Mouse (Mus musculus) ES-CJ7 (cell line): ENCODE measurements around the gene Kcnb1.
A peak's percentile ranks its signal among the peaks of the same experiment; 100 is the strongest.

Experiments
- DNase-seq: peaks from one replicate; pipeline ENCODE4 v3.0.0; 2011; ENCODE audit warnings: low read depth, low spot score

Gene Kcnb1

DNA sequence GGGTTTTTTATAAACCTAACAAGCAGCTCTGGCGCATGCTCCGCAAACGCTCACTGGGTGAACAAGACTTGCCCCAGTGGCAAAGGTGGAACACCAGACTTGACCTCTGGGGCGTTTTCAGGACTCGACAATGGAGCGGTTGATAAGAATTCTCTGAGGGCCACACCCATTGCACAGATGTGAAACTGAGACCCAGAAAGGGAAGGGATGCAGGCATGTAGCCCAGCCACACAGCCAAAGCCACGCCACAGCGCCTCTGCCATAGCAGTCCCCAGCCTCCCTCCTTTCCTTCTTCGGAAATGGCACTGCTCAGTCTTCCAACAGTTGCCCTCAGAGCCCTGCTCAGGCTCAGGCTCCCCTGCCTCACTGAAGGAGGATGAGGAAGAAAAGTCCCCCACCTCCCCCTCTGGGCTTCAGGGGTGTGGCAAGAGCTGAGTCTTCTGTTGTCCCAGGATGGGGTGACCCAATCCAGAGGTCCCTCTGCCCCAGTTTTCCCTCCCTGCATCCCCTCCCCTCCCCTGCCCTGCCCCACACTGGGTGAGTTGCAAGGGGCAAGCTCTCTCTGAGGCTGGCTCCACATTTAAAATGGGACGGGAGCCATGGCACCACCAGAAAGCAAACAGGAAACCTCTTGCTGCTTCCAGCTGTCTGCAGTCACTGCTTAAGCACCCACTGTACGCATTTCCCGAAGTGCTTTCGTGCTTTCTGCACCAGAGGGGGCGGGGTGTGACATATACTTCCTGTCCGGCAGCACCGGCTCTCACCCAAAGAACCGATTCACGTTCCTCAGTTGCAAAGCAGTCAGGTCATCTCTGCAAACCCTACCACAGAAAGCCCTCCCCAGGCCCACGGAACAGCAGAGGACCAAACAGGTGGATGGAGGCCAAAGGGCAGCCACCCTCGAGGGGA, 61.0 kb downstream of the Kcnb1 start:
- DNase-seq: peak; percentile 64

DNA sequence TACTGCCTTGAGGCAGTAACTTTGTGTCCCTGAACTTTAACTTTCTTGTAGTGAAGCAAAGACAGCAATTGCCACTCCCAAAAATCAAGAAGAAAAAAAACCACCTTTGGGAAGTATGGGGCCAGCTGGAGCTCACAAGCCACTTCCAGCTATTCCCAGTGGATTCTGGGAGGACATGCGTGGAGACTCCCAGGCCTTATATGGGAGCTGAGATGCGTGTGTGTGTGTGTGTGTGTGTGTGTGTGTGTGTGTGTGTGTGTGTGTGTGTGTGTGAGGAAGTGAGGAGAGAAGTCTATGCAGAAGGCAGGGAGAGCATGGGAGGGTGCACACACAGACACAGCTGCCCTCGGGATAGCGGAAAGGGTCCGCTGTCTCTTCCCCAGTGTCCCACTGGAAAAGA, 62.6 kb downstream of the Kcnb1 start:
- DNase-seq: no peak

- no peak for DNase-seq
These were observed 64.2 kb downstream of the Kcnb1 start for GRCm38 (mm10) chr2:167125781-167126180.

- DNase-seq: no peak
These were observed 66.0 kb downstream of the Kcnb1 start for GRCm38 (mm10) chr2:167123936-167124335.

DNA sequence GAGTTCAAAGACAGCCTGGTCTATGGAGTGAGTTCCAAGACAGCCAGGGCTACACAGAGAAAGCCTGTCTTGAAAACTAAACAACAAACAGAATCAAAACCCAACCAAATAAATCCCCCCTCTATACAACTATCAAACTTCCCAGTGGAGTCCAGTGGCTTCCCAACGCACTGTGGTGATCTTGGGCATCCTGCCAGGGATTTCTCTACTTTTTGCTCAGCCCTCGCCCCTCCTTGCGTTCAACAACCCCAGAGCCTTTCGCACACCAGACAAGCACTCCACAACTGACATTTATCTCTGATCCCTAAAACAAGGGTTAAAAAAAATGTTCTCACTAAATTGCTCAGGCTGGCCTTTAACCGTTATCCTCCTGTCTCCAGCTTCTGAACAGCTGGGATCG, 67.2 kb downstream of the Kcnb1 start:
- DNase-seq: no peak

DNA sequence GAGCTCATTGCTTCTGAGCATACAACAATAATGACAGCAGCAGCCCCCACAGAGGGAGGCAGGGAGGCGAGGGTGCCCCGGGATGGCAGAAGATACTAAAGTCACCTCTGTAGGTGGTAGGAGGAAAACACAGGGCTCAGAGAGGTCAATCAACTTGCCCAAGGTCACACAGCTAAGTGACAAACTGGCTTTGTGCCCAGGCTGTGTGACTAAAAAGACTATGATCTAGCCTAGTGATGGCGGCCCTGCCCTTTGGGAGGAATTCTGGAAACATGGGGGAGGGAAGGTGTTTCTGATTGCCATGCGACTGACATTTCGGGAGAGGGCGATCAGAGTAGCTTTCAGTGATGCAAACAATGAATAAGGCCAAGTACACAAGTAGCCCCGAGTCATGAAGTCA, 68.0 kb downstream of the Kcnb1 start:
- DNase-seq: no peak

DNA sequence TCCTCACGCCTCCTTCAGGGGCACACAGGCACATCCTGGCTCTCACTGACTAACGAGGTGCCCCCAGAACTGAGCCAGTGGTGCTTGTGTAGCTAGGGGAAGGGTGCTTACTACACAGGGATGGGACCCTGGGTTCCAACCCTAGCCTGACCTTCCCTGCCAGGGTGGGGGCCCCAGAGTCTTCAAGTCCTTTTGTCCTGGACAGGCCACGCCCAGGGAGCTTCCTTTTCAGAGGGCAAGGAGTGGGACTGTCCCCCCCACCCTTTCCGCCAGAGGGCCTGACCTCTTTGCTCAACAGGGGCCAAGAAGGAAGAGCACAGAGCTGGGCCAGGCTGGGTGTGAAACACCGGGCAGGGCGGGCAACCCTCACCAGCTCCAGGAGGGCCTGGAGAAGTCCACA, 68.7 kb downstream of the Kcnb1 start:
- no peak for DNase-seq

- DNase-seq: no peak
These were observed 69.6 kb downstream of the Kcnb1 start for GRCm38 (mm10) chr2:167120186-167120830.

- DNase-seq: no peak
These were observed 71.9 kb downstream of the Kcnb1 start for GRCm38 (mm10) chr2:167118046-167118445.

DNA sequence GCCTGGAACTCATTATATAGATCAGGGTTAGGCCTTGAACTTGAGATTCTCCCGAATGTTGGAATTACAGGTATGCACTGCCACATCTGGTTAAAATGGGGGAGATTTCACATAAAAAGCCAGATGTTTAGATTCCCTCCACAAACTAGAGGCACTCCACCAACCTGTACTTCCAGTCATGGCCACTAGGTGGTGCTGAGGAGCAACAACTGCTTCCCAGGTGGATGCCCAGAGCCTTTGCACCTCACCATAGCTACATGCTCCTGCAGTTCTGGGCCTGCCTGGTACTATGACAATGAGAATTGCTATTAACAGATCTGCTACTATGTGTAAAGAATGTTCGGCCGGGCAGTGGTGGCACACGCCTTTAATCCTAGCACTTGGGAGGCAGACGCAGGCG, 77.2 kb downstream of the Kcnb1 start:
- peak; percentile 78 for DNase-seq

GRCm38 (mm10) chr2:167112259-167112658, 77.7 kb downstream of the Kcnb1 start:
- no peak for DNase-seq

DNA sequence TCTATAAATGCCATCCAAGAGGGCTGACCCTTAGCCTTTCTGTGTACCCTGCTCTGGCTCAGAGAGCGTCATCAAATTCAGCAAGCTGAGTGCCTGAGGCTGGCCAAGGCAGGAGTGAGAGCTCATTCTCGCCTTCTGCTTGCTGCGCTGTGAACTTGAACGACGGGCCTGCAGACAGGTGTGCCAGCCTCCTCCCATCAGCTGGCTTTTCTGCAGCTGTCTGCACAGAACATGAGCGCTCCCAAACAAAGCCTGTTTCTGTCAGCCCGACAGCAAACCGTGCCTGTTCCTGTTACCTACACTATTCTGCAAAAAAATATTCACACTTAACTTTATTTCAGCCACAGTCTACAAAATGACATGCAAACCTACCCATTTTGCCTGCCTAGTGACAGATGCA, 80.4 kb downstream of the Kcnb1 start:
- no peak for DNase-seq

GRCm38 (mm10) chr2:167103546-167103945, 86.4 kb downstream of the Kcnb1 start:
- no peak for DNase-seq

GRCm38 (mm10) chr2:167101743-167102441, 88.1 kb downstream of the Kcnb1 start:
- peak; percentile 77 for DNase-seq

- no peak for DNase-seq
These were observed 95.3 kb downstream of the Kcnb1 start for GRCm38 (mm10) chr2:167094688-167095087.

DNA sequence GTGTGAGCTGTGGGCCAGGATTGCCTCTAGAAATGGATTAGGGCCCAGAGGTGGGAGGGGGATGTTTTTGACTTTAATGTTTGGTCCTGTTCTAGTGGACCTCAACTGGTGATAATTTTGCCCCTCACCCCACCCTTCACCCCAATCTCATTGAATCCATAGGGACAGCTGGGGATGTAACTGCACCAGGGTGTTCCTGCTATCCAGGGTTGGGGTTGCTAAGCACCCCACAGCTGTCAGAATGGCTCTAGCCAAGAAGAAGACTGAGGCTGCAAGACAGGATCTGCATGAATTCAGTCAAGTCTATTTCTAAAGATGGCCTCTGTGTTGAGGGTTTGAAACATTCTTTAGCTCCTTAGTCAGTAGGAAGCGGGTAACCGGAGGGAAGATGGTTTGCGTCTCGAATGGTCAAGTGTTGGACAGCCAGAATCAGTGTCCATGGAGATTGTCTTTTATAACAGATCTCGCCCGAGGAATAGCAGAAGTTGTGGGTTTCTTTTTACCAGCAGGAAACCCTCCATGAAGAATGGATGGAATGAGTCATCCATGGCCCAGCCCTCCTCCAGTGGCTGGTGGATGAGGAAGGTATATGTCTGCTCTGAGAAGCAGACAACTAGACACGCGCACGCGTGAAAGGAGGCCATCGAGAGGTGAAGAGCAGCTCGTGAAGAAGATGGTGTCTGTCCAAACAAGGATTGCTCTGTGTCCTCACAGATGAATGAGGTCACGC, 96.6 kb downstream of the Kcnb1 start:
- DNase-seq: no peak

GRCm38 (mm10) chr2:167090271-167090670, 99.7 kb downstream of the Kcnb1 start:
- DNase-seq: no peak

DNA sequence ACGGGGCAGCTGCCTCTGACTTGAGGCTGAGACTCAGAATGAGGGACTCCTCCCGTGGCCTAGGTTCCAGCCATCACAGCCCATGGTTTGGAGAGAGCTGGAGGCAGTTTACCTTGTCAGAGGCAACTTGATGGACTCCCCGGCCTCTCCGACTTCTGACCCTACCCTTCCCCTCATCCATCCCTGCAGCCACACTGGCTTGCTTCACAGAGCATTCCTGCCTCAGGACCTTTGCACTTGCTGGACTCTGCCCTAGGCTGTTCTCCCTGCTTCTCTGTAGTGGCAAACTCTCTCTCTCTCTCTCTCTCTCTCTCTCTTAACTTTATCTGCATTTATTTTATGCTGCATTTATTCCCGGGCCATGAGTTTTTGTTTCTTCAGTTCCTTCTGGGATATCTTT, 103.1 kb downstream of the Kcnb1 start:
- DNase-seq: no peak

DNA sequence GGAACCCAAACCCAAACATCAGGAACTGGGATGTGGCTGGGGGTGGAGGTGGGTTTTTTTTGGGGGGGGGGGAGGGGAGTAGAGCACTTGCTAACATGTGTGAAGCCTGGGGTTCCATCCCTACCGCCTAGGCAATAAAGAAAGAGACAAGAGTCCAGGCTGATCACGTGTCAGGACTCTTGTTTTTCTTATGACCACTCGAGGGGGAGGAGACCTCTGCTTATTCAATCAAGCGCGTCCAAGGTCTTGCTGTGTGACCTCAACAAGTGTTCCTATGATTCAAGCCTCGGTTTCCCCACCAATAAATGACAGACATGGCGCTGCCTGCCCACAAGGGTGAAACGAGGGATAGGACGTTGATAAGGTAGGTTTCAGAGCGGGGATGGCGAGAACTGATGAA, 103.9 kb downstream of the Kcnb1 start:
- DNase-seq: no peak

- no peak for DNase-seq
These were observed 108.3 kb downstream of the Kcnb1 start for GRCm38 (mm10) chr2:167081639-167082038.

GRCm38 (mm10) chr2:167081135-167081534, 108.8 kb downstream of the Kcnb1 start:
- DNase-seq: no peak

DNA sequence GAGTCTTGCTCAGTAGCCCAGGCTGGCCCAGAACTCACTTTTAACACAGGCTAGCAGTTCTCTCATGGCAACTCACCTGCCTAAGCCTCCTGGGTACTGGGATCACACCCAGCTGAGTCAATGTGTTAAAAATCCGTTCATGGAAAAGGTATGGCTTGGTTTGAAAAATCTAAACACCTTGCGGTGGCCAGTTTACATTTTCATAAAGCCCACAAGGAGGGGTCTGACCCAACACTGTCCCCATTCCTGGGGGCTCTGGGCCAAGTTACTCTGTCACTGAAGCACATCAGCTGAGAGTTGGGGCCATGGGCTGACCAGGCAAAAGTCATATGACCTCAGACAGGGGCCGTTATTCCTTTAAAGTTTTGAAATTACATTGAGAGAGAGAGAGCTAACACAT, 109.6 kb downstream of the Kcnb1 start:
- no peak for DNase-seq
